Mouse (Mus musculus) right cerebral cortex, adult 2 months (tissue): ENCODE data around the gene Olfr1535.

Source experiments
- DNase-seq, 2 experiments: peaks; one replicate each; pipeline ENCODE4 v3.0.0; 2021 to 2022; ENCODE audit warnings: low spot score in 2 of 2

The Olfr1535 gene

GRCm38 (mm10) chr13:21559793-21560192 lies at the start of gene Olfr1535:
TSS of gene Olfr1535 (minus strand) at chr13:21559893.
- no peak for DNase-seq

DNA sequence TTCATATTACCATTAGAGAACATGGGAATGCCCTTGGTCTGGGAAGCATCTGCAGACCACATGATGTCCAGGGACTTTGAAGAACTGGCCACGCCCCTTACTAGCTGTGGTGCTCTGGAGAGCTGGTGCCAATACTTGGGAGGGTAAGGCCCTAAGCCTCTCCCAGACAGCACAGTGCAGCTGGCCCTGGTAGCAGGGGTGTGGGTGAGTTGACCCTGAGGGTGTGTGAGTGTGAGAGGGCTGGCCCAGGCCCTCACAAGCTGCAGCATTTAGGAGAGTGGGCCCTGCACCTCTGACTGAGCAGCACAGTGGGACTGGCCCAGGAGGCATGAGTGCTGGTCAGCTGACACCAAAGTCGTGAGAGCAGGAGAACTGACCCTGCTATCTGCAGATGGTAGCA lies 31.9 kb upstream of the Olfr1535 start:
- DNase-seq, result no peak

DNA sequence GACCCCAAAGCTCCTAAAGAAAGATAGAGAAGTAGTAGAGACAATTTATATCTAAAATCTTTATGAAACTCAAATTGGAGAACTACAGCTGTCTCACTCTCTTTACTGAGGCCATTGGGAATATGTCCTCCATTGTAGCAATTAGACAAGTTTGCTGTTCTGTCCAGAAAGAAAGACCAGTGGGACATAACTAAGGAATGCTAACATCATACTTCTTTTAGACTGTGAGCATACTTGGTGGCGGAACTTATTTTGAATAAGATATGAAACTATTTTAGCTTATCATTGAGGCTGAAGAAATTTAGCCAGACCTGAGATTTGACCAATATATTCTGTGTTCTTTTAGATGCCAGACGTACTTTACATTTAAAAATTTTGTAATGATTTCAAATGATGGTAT lies 22.0 kb upstream of the Olfr1535 start, which contains the start of gene Olfr1364:
Olfr1364 (minus strand) TSS at position 101 of the 400 bp plus-strand sequence.
- DNase-seq, result no peak

DNA sequence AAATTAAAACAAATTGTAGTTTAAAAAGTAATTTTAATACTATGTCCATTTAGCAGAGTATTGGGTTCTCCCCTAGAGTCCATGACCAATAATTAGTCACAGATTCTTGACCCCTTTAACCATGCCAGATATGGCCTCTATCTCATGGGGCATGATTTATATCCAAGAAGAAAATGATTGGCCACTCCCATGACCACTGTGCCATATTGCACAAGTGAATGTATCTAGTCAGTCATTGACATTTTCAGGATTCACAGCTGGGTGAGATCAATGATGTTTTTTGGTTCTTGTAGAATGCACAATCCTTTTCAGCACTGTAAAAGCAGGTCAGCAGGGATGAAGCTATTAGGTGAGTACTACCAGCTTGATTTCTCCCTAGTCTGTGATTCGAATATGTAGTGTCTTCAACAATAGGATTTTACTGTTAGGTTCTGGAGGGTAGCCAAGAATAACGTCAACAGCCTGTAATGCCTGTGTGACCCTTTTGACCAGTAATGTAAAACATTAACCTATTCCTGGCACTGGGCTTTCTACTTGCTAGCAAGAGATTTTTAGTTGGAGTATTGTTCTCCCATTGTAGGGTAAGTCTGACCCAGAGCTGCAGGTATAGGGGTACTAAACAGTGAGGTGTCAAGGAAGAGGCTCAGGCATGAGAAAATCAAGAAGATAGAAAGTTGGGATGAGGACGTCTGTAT lies 9.1 kb downstream of the Olfr1535 start:
- no peak for DNase-seq

DNA sequence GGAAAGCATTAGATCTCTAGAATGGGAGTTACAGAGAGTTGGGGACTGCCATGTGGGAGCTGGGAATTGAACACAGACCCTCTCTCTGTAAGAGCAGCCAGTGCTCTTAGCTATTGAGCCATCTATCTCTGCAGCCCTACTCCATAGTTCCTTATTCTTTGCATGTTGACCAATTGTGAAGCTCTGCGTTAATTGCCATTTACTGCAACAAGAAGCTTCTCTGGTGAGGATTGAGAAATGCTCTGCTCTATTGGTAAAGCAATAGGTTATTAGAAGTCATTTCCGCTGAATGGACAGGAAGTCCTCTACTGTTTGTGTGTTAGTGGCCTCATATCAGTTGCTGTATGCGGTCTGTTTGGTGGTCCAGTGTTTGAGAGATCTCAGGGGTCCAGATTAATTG lies 10.2 kb downstream of the Olfr1535 start:
- no peak for DNase-seq

DNA sequence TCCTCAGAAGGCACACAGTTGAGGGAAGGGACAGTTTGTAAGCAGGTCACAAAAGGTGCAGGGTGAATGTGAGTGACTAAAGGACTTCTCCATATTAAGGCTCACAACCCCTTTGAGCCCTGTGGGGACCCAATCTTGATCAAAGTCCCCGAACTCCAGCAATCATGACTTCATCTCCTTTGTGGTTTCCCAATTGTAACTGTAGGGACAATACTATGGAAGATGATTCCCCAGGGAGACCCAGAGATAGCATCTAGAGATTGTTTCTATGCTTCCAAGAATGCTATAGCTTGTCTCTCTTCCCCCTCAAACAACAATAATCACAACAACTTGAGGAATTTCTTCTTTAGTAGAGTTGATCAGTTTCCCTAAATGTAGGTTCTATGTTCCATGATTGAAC lies 17.0 kb downstream of the Olfr1535 start, which contains the start of gene Olfr1366:
Olfr1366 (minus strand) TSS at position 101 of the 400 bp plus-strand sequence.
- no peak for DNase-seq

GRCm38 (mm10) chr13:21530781-21531201 lies 28.9 kb downstream of the Olfr1535 start, which contains the start of gene Zkscan8:
TSS of gene Zkscan8 (minus strand) at chr13:21531120.
- DNase-seq, result peak; percentile 88 to 89

GRCm38 (mm10) chr13:21530136-21530535 lies 29.6 kb downstream of the Olfr1535 start:
- DNase-seq, result no peak

DNA sequence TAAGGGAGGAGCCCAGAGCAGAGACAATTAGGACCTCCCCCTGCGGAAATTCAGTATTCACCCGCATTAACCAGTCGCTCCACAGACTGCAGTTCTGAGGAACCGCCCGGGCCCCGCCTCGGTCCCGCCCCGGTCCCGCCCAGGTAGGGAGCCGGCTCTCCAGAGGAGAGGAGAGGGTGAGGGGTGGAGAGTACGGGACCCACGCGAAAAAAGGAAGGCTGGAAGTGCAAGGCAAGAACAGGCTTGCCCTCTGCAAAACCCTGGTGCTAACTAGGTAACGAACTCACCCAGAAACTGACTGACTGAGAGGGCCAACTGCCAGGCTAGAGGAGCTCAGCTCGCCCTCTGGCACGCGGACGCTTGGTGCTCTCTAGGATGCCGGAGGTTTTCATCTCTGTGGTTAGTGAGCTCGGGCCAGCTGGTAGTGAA lies 53.5 kb downstream of the Olfr1535 start:
- DNase-seq, result peak; percentile 78
